Mouse (Mus musculus) cerebellum, postnatal 36 days (tissue): ENCODE measurements around the gene Parva.

Experiments used
- DNase-seq, 2 experiments: peaks; one replicate each; pipeline ENCODE4 v3.0.0; 2021 to 2022; ENCODE audit warnings: mixed read lengths in 2 of 2

Gene Parva

DNA sequence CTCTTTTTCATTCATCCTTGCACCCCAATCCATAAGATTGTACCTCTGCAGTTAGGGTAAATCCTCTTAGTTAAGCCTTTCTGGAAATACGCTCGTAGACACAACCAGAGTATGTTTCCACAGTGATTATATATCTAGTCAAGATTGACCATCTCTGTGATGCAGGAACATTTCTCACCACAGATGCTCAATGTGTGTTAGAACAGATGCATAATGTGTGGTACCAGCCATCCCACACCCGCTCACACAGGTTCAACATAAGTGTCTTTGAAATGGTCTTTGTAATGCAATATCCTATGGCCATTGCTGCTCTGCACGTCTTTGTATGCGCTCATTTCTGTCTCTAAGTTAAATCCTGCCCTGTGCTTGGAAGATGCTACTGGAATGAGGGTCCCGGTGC is 98.2 kb downstream of the Parva start:
- DNase-seq, result no peak

DNA sequence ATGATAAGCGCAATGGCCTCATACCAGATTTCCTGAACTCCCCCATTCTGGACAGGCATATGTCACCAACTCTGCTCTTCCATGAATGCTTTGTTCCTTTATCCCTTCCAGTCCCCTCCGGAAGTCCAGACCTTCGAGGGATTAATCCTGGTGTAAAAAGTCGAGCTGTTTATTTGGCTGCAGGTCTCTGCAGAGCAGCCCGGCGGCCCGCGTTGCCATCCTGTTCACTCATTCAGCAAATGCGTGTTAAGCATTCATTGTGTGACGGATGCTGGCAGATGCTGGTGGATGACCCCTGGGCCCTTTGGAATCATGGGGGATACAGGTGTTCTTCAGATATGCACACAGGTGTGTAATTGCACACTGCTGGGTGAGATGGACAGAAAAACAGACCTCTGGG is 98.9 kb downstream of the Parva start:
- DNase-seq, result peak in 1 of 2 experiments; percentile 8

GRCm38 (mm10) chr7:112527230-112527629 is 99.9 kb downstream of the Parva start:
- no peak for DNase-seq

- DNase-seq, result no peak
Observed at GRCm38 (mm10) chr7:112528059-112528458, 100.8 kb downstream of the Parva start.

DNA sequence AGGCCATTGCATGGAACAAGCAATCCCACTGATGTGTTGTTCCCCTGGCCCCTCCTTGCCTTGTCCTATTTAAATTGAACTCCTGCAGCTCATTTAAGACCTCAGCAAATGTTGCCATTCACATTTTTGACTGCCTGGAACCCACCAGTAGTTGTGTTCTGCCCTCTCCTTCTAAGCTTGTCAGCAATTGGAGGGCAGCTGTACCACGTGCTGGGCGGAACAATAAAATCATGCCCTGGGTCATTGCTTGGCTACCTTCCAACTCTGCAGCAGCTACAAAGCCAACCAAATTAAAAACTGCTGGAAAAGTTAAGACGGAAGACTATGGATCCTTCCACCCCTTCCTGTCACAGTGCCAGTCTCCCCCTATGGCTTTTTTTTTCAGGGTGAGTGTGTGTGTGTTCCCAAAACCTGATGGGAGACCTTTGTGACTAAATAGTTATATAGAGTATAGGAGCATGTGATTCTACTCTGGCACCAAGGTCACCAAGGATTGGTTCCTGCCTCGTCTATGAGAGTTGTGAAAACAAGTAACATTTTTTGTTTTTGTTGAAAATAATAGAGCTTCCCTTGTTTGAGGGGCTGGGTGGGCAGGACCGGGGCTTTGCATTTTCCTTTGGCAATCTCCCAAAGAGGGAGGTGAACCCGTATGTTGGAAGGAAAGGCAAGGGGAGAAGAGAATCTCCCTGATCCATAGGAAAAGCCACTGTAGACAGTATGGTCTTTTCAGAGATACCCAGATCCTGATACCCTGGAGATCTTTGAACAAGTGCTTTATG is 101.5 kb downstream of the Parva start:
- DNase-seq, result no peak

DNA sequence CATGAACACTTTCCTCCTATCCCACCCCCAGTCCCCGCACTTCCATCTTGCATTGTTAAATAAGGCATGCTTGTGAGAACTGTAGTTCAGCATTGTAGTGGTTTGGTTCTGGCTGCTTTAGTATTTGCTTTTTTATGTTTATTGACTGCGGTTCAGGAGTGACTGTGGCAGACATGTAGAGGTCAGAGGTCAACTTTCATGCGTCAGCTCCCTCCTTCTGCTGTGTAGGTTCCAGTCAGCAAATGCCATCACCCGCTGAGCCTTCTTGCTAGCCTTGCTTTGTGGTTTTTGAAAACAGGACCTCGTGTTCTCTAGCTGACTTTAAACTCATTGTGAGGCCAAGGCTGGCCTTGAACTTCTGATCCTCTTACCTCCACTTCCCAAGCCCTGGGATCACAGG is 103.6 kb downstream of the Parva start:
- no peak for DNase-seq

DNA sequence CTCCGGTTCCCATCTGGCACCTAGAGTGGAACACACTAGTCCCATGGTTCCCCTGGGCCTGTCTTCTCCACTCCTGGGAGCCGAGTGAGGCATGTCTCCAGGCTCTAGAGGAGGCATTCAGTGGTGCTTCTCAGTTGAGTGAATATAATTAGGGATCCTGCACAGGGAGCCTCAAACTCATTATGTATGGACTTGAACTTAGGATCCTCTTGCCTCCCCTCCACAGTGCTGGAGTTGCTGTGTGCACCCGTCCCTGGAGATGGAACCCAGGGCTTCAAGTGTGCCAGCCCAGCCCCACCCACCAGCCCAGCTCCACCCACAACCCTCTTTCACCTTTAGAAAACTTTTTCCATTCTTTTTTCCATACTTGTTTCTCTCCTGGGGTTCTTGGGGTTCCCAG is 106.8 kb downstream of the Parva start:
- DNase-seq, result no peak

DNA sequence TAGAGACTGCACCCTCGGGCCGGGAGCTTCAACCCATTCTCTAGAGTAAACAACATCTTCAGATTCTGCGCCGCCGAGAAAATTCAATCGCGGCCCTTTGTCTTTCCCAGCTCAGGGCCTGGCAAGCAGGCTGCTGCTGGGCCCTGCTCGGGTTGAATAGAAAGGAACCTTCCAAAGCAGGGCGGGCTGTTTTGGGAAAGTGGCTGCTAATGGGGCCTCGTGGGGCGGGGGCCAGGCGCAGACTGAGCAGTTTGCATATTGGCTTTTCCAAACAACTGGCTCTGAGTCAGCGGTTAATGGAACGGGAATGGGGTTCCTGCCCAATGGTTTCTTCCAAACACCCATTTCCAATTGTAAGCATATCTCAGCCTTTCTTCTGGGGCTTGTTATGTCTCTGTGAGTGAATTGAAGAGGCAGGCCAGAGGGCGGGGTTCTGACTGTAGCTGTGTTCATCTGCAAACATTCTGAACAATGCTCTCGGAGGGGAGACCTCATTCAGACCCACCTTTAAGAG is 108.2 kb downstream of the Parva start:
- DNase-seq, result peak in 1 of 2 experiments; percentile 6

DNA sequence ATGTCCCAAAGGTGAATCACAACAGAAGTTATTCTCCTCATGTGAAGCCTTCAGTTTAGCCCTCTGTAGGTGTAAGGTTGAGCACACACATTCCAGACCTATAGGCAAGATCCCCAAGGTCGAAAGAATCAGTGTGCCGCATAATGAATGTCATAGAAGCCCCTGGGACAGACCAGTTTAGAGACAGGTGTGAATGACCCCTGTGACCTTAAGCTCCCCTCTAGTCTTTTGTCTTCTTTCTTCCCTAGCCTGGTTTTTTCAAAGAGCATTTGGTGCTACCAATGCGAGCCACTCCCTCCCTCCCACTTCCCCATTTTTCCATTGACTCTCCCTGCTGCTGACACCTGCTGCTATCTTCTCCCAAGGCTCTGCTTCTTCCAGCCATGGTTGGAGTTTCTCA is 121.8 kb downstream of the Parva start:
- no peak for DNase-seq

- no peak for DNase-seq
Observed at GRCm38 (mm10) chr7:112561504-112561903, 134.2 kb downstream of the Parva start.

- no peak for DNase-seq
Observed at GRCm38 (mm10) chr7:112567004-112567403, 139.7 kb downstream of the Parva start.

DNA sequence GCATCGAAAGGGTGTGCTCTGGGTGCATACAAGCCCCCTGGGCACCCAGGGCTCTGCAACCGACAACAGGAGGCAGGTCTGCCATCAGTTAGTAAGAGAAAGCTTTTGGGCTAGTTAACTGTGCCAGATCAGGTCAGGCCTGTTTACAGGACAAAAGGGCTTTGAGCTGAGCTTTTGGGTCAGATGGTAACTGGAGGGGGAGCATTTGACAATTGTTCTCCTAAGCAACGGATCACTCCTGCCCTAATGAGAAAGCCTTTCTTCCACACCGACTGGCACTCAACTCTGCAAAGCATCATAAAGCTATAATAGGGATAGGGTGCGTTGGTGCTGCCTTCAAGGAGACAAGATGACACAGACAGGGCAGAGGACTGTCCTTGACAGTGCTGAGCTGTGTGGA is 141.7 kb downstream of the Parva start:
- no peak for DNase-seq

GRCm38 (mm10) chr7:112581621-112582020 is 154.3 kb downstream of the Parva start:
- DNase-seq, result no peak

DNA sequence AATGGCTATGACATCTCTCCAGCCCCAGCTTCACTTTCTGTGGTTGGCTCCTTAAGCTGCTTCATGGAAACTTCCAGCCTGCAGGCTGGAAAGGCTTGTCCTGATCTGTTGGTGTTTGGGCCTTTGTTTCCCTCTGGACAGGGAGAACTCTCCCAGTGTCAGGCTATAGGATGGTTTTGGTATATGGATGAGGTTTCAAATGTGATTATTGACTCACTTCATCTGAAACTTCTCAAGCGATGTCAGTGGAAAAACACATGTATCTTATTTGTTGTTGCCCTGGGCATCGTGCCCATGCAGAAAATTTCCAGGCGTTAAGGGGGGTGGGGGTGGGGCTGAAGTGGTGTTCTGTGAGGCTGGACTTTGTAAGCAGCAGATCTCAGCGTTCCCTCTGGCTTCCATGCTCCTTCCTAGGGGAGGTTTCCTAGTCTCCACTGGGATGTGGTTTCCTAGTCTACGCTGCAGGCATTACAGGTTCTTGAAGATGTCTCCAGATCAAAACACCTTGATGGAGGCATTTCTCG is 155.6 kb downstream of the Parva start:
- no peak for DNase-seq

- DNase-seq, result no peak
Observed at GRCm38 (mm10) chr7:112587449-112587848, 160.1 kb downstream of the Parva start.

- DNase-seq, result no peak
Observed at GRCm38 (mm10) chr7:112589530-112589929, 162.2 kb downstream of the Parva start.

DNA sequence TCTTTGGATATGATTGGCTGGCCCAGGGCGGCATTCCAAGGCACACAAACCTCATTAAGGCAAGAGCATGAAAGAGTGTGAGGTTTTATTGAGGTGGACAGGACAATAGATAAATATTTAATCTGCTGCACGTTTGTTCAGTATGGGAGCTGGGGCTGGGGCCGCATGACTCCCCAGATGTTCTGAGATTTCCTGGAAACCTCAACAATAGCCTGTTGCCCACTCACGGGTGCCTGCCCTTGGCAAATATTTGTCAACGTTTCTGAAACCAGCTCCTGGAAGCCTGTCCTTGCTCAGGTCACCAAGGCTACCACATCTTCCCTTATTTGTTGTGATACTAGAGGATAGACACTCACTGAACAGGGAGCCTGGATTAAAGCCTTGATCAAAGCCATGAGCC is 166.3 kb downstream of the Parva start:
- no peak for DNase-seq

GRCm38 (mm10) chr7:112595226-112595850 is 168.0 kb downstream of the Parva start:
- DNase-seq, result no peak

DNA sequence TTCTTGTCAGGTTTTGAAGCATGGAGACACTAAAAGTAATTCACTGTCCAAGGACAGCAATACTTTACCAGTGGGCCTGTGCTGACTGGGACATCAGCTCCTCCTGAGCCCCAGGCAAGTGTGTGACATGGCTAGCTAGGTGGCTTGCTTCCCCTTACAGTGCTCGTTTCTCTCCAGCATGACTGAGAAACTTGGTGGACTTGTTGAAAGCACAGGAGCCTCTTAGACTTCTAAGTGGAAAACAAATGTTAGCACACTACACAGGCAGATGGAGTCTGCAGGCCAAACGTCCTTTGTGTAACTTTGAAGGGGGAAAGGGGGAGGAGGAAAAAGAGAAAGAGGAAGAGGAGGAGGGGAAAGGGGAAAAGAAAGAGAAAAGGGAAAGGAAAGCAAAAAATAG is 172.3 kb downstream of the Parva start:
- no peak for DNase-seq

DNA sequence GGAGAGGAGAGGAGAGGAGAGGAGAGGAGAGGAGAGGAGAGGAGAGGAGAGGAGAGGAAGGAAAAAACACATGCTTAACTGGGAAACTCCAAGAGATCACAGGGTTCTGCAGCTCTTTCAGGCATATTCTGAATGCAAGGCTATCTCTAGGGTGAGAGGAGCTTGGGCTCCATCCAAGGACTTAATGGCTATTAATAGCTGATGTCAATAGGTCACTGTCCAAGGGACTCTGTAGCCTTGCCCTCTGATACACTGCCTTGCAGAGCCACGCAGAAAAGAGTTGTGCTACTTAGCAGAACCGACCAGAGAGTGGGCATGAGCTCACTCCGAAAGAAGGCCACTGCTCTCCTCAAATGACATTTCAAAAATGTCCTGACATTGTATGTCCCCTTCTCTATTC is 172.9 kb downstream of the Parva start:
- DNase-seq, result no peak

- DNase-seq, result no peak
Observed at GRCm38 (mm10) chr7:112602966-112603365, 175.7 kb downstream of the Parva start.

DNA sequence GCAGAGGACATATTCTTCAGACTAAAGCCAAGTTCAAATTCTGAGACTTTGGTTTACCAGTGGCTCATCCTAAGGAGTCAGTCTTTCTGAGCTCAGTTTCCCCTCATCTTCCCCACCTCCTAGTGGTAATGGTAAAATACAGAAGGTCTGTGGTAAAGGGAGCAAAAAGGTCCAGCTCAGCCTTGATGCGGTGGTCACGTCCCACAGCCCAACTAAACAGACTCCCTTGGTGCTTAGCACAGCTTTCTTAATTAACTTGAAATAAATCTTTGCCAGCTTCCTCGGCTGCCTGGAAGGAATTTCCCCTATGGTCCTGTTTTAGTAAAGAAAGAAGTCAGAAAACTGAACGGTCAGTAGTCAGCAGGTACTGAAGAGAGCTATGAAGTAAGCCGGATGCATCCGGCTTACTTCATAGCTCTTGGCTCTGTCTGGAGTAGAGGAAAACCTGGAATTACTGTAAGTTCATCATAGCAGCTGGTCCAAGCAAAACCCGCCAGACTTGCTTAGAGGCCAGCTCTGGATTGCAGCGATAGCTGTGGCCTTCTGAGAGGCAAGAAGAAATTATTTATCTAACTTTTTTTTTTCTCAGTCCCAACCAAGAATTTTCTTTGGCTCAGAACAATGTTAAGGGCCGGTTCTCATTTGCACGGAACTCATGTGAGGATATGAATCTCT is 176.3 kb downstream of the Parva start:
- no peak for DNase-seq

- no peak for DNase-seq
Observed at GRCm38 (mm10) chr7:112604209-112604608, 176.9 kb downstream of the Parva start.
